Mouse (Mus musculus) heart, postnatal 0 days (tissue): ENCODE data around the gene Fam172a. TPM values are rescaled to one million over a fixed set of nuclear protein-coding genes. Genes with fewer than 3 reads are reported as not detected.

Experiments
- ATAC-seq: fragments of 200-750 bp; cut with Nextera tagmentation; 2 replicates; pipeline ENCODE4 v1.8.0; 2017; ENCODE audit warnings: low read depth, moderate number of reproducible peaks, moderate library complexity; ENCODE audit not compliant: insufficient read depth
- DNase-seq: peaks from one replicate; pipeline ENCODE4 v3.0.0-alpha.2; 2016; ENCODE audit warnings: low spot score
- H3K27ac ChIP-seq: fragments of 300-500 bp; sonication (generic); 2 replicates; pipeline ENCODE4 v1.5.1; 2014; ENCODE audit warnings: low read depth, mild to moderate bottlenecking
- H3K27me3 ChIP-seq: fragments of 300-500 bp; sonication (generic); 2 replicates; pipeline ENCODE4 v1.6.1; 2014; ENCODE audit warnings: low read length, mixed read lengths; ENCODE audit not compliant: control insufficient read depth, insufficient read depth
- H3K36me3 ChIP-seq: fragments of 300-500 bp; sonication (generic); replicated peaks from 2 replicates; pipeline ENCODE4 v1.6.1; 2014; ENCODE audit warnings: low read length, mixed read lengths; ENCODE audit not compliant: control insufficient read depth, insufficient read depth
- H3K4me1 ChIP-seq: fragments of 300-500 bp; sonication (generic); 2 replicates; pipeline ENCODE4 v1.6.1; 2014; ENCODE audit warnings: antibody characterized with exemption; ENCODE audit not compliant: control insufficient read depth, insufficient read depth
- H3K4me2 ChIP-seq: fragments of 300-500 bp; sonication (generic); 2 replicates; pipeline ENCODE4 v1.6.1; 2014; ENCODE audit warnings: low read depth, mild to moderate bottlenecking, low read length, moderate library complexity
- H3K4me3 ChIP-seq: fragments of 300-500 bp; sonication (generic); 2 replicates; pipeline ENCODE4 v1.5.1; 2014; ENCODE audit warnings: low read depth, low read length
- H3K9ac ChIP-seq: fragments of 300-500 bp; sonication (generic); replicated peaks from 2 replicates; pipeline ENCODE4 v1.6.1; 2014; ENCODE audit warnings: low read depth, low read length, mixed read lengths
- H3K9me3 ChIP-seq: fragments of 300-500 bp; sonication (generic); replicated peaks from 2 replicates; pipeline ENCODE4 v1.6.1; 2016; ENCODE audit warnings: low read length; ENCODE audit not compliant: control insufficient read depth
- CTCF ChIP-seq: IDR thresholded peaks from 2 replicates; pipeline ENCODE4 v1.5.1; 2016; ENCODE audit warnings: antibody characterized with exemption, control low read depth, low read depth
- EP300 ChIP-seq: IDR thresholded peaks from 2 replicates; pipeline ENCODE4 v1.6.1; 2016; ENCODE audit warnings: antibody characterized with exemption, low read depth
- WGBS: fragments of 180-500 bp; shearing (Covaris S2); extraction: QIAGEN DNeasy Blood & Tissue Kit; methylation state at CpG from one replicate; pipeline ENCODE4 v1.1.7; 2014; 5-methylcytosine and 5-hydroxymethylcytosine counted together
- polyA plus RNA-seq: library from polyadenylated mRNA; unstranded; fragments of >200 nt; fragmentation: Nextera tagmentation; extraction: Ambion mirVana; gene quantifications from 2 replicates; pipeline ENCODE4 v1.2.1, GENCODE M21; 2015
- total RNA-seq: library from RNA; depleted of rRNA; stranded (reverse); fragments of >200 nt; gene quantifications from 2 replicates; pipeline ENCODE4 v1.2.3, GENCODE M21; 2014; ENCODE audit warnings: low replicate concordance

The Fam172a gene
- total and polyA plus RNA-seq, 2 experiments from 2014 or later = 11.2 to 14.8 TPM

GRCm38 (mm10) chr13:78174191-78174590, 472.4 kb downstream of the Fam172a start:
- H3K4me2 ChIP-seq = no peak overlapping the region
- DNase-seq = no peak
- H3K27ac ChIP-seq = no peak overlapping the region
- H3K36me3 ChIP-seq = no peaks in the 10 kb centered on the region
- TF ChIP-seq EP300 (no peak), CTCF (no peak)
- ATAC-seq = no peak
- WGBS = 9% methylated on average over 3 of the region's 3 CpGs
- peaks cover 92% of the 10 kb centered on the region for H3K27me3 ChIP-seq
- no peak overlapping the region for H3K9ac ChIP-seq
- no peaks in the 10 kb centered on the region for H3K4me1 ChIP-seq
- H3K4me3 ChIP-seq = no peak overlapping the region
- H3K9me3 ChIP-seq = no peaks in the 10 kb centered on the region

GRCm38 (mm10) chr13:78174891-78175290, 473.1 kb downstream of the Fam172a start:
- no peak overlapping the region for H3K4me3 ChIP-seq
- H3K36me3 ChIP-seq = no peaks in the 10 kb centered on the region
- no peak overlapping the region for H3K4me2 ChIP-seq
- 11% methylated on average over 1 of the region's 1 CpGs for WGBS
- no peaks in the 10 kb centered on the region for H3K4me1 ChIP-seq
- peaks cover 93% of the 10 kb centered on the region for H3K27me3 ChIP-seq
- H3K27ac ChIP-seq = no peak overlapping the region
- H3K9me3 ChIP-seq = no peaks in the 10 kb centered on the region
- H3K9ac ChIP-seq = no peak overlapping the region
- no peak for TF ChIP-seq EP300
- no peak for DNase-seq
- no peak for ATAC-seq

- Histone ChIP-seq H3K27ac (no peak overlapping the region), H3K4me2 (no peak overlapping the region), H3K4me3 (no peak overlapping the region), H3K27me3 (peaks cover 96% of the 10 kb centered on the region), H3K36me3 (no peaks in the 10 kb centered on the region), H3K9me3 (no peaks in the 10 kb centered on the region), H3K9ac (no peak overlapping the region), H3K4me1 (no peaks in the 10 kb centered on the region)
- ATAC-seq = no peak
- no peak for DNase-seq
- TF ChIP-seq EP300 (no peak), CTCF (peak; percentile 35)
- under 1% methylated on average over 8 of the region's 8 CpGs for WGBS
Observed at GRCm38 (mm10) chr13:78175821-78176380, 474.1 kb downstream of the Fam172a start.

- H3K27me3 ChIP-seq = peaks cover 96% of the 10 kb centered on the region
- no peak overlapping the region for H3K9ac ChIP-seq
- no peak overlapping the region for H3K4me2 ChIP-seq
- DNase-seq = no peak
- H3K27ac ChIP-seq = no peak overlapping the region
- H3K4me3 ChIP-seq = no peak overlapping the region
- no peaks in the 10 kb centered on the region for H3K36me3 ChIP-seq
- no peaks in the 10 kb centered on the region for H3K9me3 ChIP-seq
- no peak for ATAC-seq
- no peaks in the 10 kb centered on the region for H3K4me1 ChIP-seq
- 26% methylated on average over 5 of the region's 5 CpGs for WGBS
- TF ChIP-seq CTCF (no peak), EP300 (no peak)
Observed at GRCm38 (mm10) chr13:78177381-78177950, 475.6 kb downstream of the Fam172a start.

- Histone ChIP-seq H3K4me2 (no peak overlapping the region), H3K27me3 (peaks cover 96% of the 10 kb centered on the region)
- WGBS = 9% methylated on average over 1 of the region's 1 CpGs
Observed at GRCm38 (mm10) chr13:78178021-78178420, 476.2 kb downstream of the Fam172a start.

GRCm38 (mm10) chr13:78178771-78179170, 476.9 kb downstream of the Fam172a start:
- Histone ChIP-seq H3K36me3 (no peaks in the 10 kb centered on the region), H3K27ac (no peak overlapping the region), H3K27me3 (peaks cover 98% of the 10 kb centered on the region), H3K4me3 (no peak overlapping the region), H3K4me2 (no peak overlapping the region), H3K9me3 (no peaks in the 10 kb centered on the region), H3K4me1 (no peaks in the 10 kb centered on the region), H3K9ac (no peak overlapping the region)
- DNase-seq = no peak
- TF ChIP-seq CTCF (no peak), EP300 (no peak)
- ATAC-seq = no peak
- 13% methylated on average over 5 of the region's 5 CpGs for WGBS

More at GRCm38 (mm10) chr13:78178021-78178420, 476.2 kb downstream of the Fam172a start:
- ATAC-seq = no peak
- no peaks in the 10 kb centered on the region for H3K36me3 ChIP-seq
- no peak overlapping the region for H3K9ac ChIP-seq
- no peaks in the 10 kb centered on the region for H3K4me1 ChIP-seq
- H3K27ac ChIP-seq = no peak overlapping the region
- no peaks in the 10 kb centered on the region for H3K9me3 ChIP-seq
- DNase-seq = no peak
- TF ChIP-seq EP300 = no peak
- TF ChIP-seq CTCF = no peak
- H3K4me3 ChIP-seq = no peak overlapping the region
